Mouse (Mus musculus): ENCODE results near the gene Adamts17.
A peak's percentile ranks its signal among the peaks of the same experiment; 100 is the strongest.

The Adamts17 gene

DNA sequence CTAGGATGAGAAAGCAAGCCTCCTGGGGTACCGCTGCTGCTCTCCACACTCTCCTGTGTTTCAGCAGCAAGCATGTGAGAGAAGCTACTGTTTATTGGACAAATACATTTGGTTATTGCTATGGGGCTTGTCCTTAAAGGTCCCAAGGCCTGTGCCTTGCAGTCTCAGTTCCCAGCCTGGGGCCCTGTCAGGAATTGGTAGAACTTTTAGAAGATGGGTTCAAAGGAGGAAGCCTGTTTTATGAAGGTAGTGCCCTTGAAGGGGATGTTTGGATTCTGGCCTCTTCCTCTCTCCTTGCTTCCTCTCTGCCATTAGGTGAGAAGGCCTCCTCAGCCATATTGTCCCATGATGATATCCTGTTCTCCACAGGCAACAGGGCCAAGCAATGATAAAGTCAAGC, 91.8 kb downstream of the Adamts17 start:
- DNase-seq (ENCODE audit: low read depth, low spot score) = no peak

DNA sequence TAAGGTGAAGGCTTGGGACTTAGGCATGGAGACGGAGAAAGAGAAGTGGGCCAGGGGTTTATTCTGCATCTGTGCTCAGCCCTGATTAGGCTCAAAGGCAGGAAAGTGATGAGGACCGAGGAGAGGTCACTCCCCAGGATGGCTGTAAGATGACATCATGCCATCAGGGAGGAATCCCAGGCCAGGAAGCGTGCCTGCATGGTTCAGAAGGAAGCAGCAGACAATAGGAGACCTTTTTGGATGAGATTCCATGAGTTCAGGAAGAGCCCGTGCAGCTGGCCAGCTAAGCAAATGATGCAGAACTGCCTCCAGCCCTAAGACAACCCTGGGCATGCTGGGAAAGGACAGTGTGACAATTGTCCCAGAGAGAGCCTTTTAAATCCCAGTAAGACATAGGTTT, 93.7 kb downstream of the Adamts17 start:
- DNase-seq (ENCODE audit: low read depth, low spot score) = no peak

DNA sequence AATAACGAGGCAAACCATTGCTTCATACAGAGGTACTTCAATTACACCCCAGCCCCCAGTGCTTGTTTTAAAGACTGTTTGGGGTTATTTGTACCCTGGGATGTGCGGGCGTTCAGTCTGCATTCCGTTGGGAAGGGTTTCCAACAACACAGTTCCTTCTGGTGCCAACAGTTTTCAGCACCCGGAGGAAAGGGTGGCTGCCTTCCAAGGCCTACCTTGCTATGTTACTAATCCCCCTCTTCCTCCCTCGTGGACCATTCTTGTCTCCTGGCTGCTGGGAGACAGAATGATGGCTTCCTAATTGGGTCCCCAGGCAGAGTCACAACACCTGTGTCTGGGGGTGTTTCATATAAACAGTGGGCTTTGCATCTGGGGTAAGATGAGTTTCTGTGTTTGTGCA, 94.5 kb downstream of the Adamts17 start:
- DNase-seq (ENCODE audit: low read depth, low spot score) = no peak

DNA sequence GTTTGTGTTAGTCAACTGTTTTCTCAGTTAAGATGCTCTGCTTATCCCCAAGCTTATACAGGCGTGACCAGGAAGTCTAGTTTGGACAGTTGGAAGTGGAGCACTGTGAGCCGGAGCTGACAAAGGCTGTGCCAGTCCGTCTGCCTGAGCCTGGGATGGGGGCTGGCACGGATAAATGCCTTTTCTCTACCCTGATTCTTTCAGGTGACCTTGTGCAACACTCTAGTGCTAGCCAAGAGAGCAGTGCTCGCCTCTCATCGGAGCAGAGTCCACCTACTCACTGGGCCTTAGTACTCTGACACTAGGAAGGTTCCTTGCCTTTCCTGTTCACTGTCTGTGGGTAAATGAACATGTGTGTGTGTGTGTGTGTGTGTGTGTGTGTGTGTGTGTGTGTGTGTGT, 95.5 kb downstream of the Adamts17 start:
- no peak for DNase-seq (ENCODE audit: low read depth, low spot score)

DNA sequence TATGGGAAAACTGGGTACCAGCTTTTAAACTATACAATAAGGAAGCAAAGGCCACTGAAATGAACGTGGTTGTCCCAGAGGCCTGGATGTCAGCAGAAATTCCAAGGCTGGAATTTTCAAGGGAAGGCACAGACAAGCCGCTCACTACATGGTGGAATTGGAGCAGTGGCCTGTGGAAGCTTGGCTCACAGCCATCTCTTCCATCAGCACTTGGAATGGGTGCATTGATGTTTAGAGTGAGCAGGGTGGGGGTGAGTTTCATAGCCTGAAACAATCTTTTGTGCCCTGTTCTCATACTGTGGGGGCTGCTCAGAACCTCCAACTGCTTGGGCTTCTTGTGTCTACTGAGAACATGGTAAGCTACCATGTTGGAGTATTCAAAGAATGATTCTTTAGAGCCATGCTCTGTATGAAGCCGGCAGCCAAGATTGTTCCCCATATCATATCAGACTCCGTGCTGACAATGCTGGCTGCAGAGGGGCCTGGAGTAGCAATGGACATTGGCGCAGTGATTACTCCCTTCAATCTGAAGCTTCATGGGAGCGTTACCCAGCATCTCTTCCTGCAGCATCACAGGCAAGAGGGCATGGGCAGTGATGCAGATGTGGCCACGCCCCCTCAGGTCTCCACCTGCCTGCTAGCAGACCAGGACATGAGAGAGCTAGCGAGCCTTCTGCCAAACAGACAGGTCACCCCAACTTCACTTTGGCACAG, 96.7 kb downstream of the Adamts17 start:
- DNase-seq (ENCODE audit: low read depth, low spot score) = no peak

DNA sequence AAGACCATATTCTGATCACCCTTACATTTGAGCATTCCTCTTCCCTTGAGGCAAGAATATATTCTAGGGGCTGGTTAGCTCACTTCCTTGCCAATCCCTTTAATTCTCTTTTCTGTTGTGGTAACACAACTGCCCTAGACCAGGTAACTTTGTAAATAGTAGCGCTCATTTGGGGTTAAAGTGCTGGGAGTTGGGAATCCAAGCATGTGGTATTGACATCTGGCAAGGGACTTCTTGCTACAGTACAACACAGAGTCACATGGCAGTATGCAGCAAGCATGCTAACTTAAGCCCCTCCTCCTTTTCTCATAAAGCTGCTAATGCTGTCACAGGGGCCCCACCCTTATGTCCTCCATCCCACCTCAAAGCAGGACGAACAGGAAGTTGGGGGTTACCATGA, 97.4 kb downstream of the Adamts17 start:
- no peak for DNase-seq (ENCODE audit: low read depth, low spot score)

DNA sequence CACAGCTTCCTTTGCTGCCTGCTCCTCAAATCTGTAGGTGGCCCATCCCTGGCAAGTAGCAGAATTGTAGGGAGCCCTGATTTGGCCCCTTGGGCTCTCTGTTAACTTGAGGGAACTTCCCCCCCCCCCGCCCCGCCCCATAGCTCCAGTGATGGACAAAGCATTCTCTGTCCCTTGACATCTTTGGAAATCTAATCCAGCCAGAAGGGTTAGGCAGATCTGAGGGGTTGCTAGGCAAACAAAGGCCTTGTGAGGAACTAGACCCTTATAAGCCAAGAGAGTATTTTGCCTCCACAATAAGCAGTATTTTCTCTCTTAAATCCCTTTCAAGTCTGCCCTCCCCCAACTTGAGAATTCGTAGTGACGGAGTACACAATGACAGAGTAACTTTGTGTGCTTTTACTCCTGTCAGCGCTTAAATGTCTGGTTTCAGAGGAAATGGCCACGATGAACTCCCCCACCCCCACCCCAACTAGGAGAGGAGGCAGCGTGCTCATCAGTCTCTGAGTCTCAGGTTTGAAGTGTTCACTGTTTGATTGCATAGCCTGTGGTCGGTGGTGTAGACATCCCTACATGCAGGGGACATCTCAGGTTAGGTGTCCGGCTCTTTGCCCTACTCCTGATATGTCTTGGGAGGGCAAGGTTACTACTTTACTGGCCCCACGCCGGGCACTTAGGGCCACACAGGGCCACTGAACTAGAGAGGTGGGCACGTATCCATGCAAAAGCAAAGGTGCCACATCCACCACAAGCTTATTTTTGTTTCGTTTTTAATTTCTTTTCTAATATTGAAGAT, 99.7 kb downstream of the Adamts17 start:
- DNase-seq (ENCODE audit: low read depth, low spot score) = no peak

DNA sequence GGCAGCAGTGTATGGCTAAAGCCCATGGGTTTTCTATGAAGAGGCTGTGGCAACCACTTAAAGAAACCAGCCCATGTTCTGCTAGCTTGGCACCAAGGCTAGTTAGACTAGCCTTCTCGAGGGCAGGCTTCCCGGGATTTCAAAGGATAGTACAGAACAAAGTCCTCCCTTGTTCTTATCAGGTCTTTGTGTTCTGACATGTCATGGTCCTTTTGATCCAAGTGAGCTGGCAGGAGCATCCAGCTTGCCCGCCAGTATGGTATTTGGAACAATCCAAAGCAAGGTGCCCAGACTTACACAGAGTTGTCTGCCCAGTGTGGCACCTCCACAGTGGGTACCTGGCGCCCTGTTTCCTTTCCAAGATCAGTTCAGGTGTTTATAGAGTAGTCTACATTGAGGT, 101.2 kb downstream of the Adamts17 start:
- DNase-seq (ENCODE audit: low read depth, low spot score) = no peak

DNA sequence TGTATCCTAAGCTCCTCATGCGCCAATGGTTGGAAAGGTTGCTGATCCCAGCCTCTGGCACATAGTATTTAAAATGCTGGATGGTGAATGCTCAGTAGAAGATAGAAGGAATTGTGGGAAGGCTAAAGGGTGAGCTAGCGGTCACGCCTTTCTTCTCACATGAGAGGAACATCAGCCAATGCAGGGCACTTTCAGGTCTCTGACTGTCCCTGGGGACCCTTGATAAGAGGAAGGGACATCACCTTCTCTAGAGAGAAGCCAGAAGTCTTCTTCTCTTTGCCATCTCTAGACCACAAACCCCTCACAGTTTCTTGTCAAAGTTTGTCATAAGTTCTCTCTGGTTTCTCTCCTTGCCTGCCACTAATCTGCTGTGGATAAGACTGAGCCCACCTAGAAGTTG, 109.5 kb downstream of the Adamts17 start:
- no peak for DNase-seq (ENCODE audit: low read depth, low spot score)

DNA sequence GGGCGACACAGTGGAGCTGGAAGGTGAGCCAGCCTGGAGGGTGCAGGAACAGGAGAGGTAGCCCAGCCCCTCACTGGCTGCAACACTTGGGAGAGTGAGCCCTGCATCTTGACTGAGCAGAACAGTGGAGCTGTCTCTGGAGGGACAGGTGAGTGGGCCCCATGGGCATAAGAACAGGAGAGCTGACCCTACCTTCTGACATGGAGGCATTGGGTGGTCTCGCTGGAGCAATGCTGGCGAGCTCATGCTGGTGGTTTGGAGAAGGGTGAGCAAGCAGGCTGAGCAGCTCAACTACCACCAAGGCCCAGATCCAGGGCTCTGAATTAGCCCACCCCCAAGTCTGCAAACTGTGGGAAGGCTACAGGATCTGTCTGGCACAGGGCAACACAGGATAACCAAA, 113.4 kb downstream of the Adamts17 start:
- no peak for DNase-seq (ENCODE audit: low read depth, low spot score)

DNA sequence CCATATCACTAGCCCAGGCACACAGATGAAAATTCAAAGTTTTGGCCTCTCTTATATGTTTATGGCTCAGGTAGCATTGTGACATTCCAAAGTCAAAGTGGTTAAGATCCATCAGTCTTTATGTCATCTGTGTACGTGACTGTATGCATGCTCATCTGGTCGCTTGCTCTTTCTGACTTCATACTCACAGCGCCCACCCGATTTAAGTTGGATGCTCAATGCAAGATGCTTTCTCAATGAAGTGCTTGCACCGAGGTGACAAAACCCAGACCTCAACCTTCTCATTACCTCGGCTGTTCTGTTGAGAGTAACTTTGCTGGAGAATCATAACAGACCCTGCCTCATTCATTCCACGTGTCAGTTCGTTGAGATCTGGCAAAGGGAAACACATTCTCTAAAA, 114.5 kb downstream of the Adamts17 start:
- DNase-seq (ENCODE audit: low read depth, low spot score) = no peak

DNA sequence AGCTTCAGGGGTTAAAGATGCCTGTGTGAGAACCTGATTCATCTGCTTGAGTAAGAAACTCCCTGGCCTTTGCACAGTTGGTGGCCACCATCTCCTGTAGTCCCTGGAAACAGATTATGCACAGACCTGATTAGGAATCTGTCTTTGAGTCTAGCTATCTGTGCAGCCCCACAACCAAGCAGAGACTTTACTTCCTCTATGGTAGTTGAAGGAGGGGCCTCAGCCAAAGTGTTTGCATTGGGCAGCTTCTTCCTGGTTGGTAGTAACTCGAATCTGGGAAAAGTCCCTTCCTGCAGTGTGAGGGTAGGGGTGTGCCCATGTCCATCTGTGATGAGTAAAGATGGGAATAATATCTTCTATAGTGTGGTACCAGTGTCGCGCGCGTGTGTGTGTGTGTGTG, 115.2 kb downstream of the Adamts17 start:
- no peak for DNase-seq (ENCODE audit: low read depth, low spot score)

DNA sequence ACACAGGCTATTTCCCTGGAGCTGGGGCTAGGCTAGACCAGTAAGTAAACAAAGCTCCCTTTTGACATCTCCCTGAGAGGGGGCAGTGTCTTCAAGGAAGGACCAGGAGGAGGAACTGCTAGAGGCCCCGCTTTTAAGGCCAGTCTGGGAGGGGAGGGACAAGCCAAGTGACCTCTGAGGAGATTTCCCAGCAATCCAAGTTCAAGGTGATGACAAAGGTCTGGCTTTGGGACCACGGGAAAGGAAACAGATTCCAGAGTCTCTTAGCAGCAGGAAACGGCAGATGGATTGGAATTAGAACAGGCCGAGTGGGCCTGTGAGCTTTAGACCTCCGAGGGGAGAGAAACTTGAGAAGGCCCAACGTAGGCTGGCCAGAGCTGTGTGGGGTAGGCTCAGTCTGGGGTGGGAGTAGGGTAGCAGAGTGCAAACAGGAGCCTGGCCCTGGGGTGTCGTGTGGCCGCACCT, 116.0 kb downstream of the Adamts17 start:
- peak; percentile 30 for DNase-seq (ENCODE audit: low read depth, low spot score)

DNA sequence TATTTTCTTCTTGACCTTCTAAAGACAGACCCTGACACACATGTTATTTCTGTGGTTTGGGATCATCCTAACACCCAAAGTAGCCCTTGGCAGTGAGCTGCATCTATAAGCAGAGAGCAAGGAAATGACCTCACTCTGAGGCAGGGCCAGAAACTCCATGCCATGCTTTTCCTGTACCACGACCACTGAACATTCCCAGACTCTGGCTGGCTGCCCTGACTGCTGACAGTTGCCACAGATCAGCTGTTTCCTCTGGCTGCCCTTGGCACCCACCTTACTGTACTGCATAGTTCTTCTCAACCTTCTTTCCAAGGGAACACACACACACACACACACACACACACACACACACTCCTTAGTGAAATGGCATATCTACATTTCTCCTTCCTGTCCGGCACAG, 116.4 kb downstream of the Adamts17 start:
- no peak for DNase-seq (ENCODE audit: low read depth, low spot score)

DNA sequence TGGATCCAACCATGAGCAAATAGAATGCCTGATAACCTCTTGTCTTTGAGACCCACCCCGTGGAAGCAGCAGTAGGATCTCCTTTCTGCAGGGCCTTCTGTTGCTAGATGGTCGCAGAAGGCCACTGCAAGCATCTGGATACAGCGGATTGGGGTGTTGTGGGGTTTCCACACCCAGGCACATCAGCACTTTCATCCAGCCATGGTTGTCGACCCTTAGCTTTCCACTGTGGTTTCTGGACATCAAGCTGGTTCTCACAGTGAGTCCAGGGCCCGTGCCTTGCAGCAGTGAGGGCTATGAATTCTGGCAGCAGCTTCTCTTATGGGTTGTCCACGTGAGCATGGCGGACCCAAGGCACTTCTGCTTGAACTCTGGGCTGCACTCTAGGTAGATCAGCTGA, 118.2 kb downstream of the Adamts17 start:
- no peak for DNase-seq (ENCODE audit: low read depth, low spot score)

DNA sequence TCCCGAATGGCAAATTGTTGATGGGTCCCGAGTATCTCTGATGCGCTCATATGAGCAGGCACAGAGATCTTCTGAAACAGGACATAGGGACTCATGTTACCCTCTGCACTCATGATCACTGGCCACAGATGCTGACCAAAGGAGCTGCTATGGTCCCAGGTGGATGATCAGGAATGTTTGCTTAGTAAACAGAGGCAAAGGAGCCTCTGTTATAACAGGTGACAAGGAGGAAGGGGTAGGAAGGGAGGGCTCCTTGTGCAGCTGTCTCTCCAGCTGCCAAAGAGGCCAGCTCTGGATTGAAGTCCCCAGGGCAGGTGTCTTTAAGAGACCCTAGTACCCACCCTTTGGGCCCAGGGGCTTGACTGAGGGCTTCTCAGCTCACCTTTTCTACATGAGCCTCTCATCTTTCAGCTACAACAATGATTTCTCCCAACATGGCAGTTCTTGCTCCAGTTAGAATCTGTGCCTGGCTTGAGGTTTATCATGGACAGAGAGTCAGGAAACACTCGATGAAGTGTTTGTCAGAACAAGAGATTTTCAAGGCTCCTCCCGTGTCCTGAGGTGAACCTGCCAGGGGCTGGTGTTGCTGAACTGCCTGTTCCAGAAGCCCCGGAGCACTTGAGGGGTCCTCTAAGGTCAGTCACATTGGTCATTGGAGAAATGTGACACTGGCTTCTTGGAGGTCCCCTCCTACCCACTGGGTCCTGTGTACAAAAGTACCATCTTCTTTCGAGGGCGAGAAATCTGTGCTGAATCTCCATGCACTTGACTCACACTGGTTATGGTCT, 120.9 kb downstream of the Adamts17 start:
- DNase-seq (ENCODE audit: low read depth, low spot score) = no peak

DNA sequence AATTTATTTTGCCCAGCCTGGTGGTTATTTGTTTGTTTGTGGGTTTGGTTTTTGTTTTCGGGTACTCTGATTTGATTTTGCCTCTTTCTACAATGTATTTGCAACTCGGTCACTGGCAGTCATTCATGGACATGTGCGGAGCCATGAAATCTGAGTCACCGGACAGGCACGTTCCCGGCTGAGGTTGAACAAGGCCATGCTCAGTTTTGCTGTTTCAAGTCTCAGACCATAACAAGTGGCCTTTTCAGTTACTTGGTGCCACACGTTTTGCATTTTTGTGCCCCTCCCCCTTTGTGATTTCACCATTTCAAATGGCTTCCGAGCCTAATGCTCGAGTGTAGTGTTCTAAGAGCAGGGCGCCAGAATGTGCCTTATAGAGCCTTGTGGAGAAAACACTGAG, 123.2 kb downstream of the Adamts17 start:
- no peak for DNase-seq (ENCODE audit: low read depth, low spot score)

DNA sequence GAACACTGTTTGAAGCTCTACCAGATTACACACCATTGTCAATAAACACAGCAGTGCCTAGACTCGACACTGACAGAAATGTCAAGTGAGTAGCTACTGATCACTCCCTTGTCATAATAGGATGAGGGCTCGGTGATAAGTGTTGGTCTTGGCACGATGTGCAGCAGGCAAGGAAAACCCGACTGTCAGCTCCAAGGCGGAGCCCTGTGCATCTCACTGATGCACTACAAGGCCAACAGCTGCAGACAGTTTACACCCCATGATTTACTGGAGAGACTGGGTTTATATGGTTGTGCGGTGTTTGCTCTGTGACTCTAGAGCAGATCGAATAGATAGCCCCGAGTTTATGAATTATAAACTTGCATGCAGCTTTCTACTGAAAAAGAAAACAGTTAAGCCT, 124.0 kb downstream of the Adamts17 start:
- no peak for DNase-seq (ENCODE audit: low read depth, low spot score)

DNA sequence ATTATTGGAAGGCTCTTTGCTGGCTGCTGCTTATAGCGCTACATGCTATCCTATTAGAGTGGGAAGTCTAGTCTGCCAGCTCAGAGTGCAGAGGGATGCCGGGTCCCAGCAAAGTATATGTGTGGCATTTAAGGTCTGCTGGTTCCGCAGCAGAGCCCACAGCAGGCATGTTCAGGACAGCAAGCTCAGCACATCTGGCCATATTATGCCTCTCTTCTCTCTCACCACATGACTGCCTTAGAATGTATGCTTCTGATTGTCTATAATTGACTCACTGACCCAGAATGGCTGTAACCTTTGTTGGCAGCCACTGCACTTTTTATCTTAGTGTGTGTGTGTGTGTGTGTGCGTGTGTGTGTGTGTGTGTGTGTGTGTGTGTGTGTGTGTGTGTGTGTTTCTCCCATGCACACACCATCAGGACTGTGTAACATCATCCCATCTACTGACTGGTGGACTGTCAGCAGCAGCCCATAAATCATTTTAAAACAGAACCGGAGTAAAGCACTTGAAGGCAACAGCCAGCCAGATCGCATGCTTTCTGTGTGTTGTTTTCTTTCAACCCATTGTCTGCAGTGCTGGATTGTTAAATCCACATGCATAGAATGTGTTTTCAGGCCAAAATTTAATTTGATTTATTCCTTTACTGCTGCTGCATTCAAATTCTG, 127.1 kb downstream of the Adamts17 start:
- DNase-seq (ENCODE audit: low read depth, low spot score) = no peak

DNA sequence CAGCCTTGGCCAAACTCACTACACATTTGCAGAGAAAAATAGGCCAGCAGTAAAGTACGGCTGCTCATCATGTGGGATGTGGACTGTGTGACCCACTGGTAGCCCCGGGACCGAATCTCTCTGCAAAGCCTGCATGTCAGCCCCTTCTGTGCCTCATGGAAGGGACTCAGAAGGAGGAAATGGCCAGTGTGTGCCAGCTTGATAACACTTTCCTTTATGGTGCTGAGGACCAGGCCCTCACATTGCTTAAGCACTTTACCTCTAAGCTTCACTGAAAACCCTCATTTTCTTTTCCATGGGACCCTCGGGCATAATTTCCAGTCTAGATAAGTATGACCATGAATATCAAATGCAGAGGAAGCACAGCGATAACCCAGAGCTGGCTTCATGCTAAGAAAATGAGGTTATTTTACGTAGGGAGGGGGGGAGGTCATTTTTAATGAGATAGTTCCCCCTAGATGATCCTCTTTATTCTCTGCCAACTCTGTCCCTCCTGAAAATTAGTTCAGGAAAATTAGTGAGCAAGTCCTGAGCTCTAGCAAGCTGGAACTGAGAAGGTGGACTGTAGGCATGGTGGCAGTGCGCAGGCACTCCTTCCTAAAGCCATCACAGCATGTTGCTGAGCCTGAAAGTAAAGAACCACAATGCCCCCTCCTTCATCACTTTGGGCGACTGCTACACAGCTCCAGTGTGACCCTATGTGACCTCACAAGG, 127.8 kb downstream of the Adamts17 start:
- DNase-seq (ENCODE audit: low read depth, low spot score) = no peak

DNA sequence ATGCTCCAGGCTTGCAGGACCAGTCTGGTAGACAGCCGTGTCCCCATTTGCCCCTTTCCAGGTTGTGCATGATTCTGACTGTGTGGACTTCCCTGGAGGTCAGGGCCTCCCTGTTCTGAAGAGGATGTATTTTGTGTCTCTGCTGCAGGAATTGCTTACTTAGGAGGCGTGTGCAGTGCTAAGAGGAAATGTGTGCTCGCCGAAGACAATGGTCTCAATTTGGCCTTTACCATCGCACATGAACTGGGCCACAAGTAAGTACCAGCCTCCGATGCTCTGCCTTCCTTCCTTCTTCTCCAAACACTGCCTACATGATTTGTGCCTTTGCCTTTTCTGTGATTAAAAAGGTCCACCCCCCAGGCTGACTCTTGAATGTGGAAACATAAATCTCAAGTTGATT, 129.1 kb downstream of the Adamts17 start:
- no peak for DNase-seq (ENCODE audit: low read depth, low spot score)

Data from embryo, embryonic 11.5 days (tissue).